Mouse (Mus musculus) myocyte (in vitro differentiated cells): ENCODE results near the gene Mpzl2.

Experiments
- CEBPB ChIP-seq: IDR thresholded peaks from 2 replicates; pipeline ENCODE4 v1.6.1; 2011; ENCODE audit warnings: mild to moderate bottlenecking, moderate library complexity; ENCODE audit not compliant: poor library complexity, insufficient read depth, severe bottlenecking
- E2F4 ChIP-seq: IDR thresholded peaks from one replicate; pipeline ENCODE4 v1.6.1; 2011; ENCODE audit warnings: mild to moderate bottlenecking, control low read depth, moderate library complexity; ENCODE audit not compliant: insufficient read depth
- MAX ChIP-seq: IDR thresholded peaks from one replicate; pipeline ENCODE4 v1.6.1; 2011; ENCODE audit warnings: low read depth, mild to moderate bottlenecking, control low read depth
- MYOD1 ChIP-seq, 3 experiments: IDR thresholded peaks; one replicate each; pipeline ENCODE4 v1.6.1; 2011; ENCODE audit warnings: control low read depth in 2 of 3, low read depth in 2 of 3, mild to moderate bottlenecking in 2 of 3, moderate library complexity in 1 of 3; ENCODE audit not compliant: insufficient read length in 2 of 3, control insufficient read depth in 1 of 3
- MYOG ChIP-seq, 3 experiments: IDR thresholded peaks; one replicate each; pipeline ENCODE4 v1.6.1; 2011; ENCODE audit warnings: control low read depth in 2 of 3, low read depth in 2 of 3, mild to moderate bottlenecking in 2 of 3; ENCODE audit not compliant: insufficient read length in 2 of 3, control insufficient read depth in 1 of 3, insufficient read depth in 1 of 3
- POLR2A ChIP-seq: IDR thresholded peaks from one replicate; pipeline ENCODE4 v1.6.1; 2011; ENCODE audit warnings: low read depth, mild to moderate bottlenecking, control low read depth, moderate library complexity; ENCODE audit not compliant: insufficient read length
- POLR2AphosphoS2 ChIP-seq: IDR thresholded peaks from one replicate; pipeline ENCODE4 v1.6.1; 2011; ENCODE audit warnings: low read depth, control low read depth; ENCODE audit not compliant: insufficient read length
- TCF12 ChIP-seq: IDR thresholded peaks from one replicate; pipeline ENCODE4 v1.6.1; 2011; ENCODE audit warnings: mild to moderate bottlenecking, control low read depth; ENCODE audit not compliant: poor library complexity, insufficient read depth, severe bottlenecking
- TCF3 ChIP-seq: IDR thresholded peaks from one replicate; pipeline ENCODE4 v1.6.1; 2011; ENCODE audit warnings: low read depth, control low read depth; ENCODE audit not compliant: insufficient read length
- USF1 ChIP-seq: IDR thresholded peaks from one replicate; pipeline ENCODE4 v1.6.1; 2011; ENCODE audit warnings: low read depth, mild to moderate bottlenecking, control low read depth, moderate library complexity

GRCm38 (mm10) chr9:45000249-45000648 lies 39.4 kb upstream of the Mpzl2 start:
- no peak for TF ChIP-seq POLR2A
- no peak for TF ChIP-seq TCF3
- no peak for TF ChIP-seq MAX
- peak in 2 of 3 experiments; percentile 48 to 67 for TF ChIP-seq MYOD1 (IDR thresholded peaks at IDR 0.05; ENCODE audit: control insufficient read depth in 1 of 3, insufficient read length in 2 of 3, low read depth in 2 of 3)
- TF ChIP-seq POLR2AphosphoS2: no peak
- TF ChIP-seq CEBPB: no peak
- no peak for TF ChIP-seq USF1
- TF ChIP-seq E2F4: no peak
- TF ChIP-seq MYOG (IDR thresholded peaks at IDR 0.05; ENCODE audit: control insufficient read depth in 1 of 3, insufficient read depth in 1 of 3, insufficient read length in 2 of 3, low read depth in 2 of 3): peak in 1 of 3 experiments; percentile 38
- TF ChIP-seq TCF12: no peak
